Mouse (Mus musculus): ENCODE measurements around the gene Rbl2. TPM values are rescaled to one million over a fixed set of nuclear protein-coding genes. Genes with fewer than 3 reads are reported as not detected.

Gene Rbl2
- polyA plus RNA-seq, 1 experiment, result 21.5 TPM

GRCm38 (mm10) chr8:91070275-91070859 lies 510 bp downstream of the Rbl2 start:
- H3K4me1 ChIP-seq (ENCODE audit: control insufficient read depth, insufficient read depth, insufficient read length), result peaks cover 8% of the 10 kb centered on the region
- peak overlapping the region; percentile 94 for H3K4me3 ChIP-seq (ENCODE audit: extremely low read depth, insufficient read depth, insufficient read length)
- WGBS, result under 1% methylated on average over 34 of the region's 34 CpGs
- peak; percentile 76 to 81 for DNase-seq (ENCODE audit: low read depth in 1 of 2, low spot score in 2 of 2)
- H3K27me3 ChIP-seq (ENCODE audit: control insufficient read depth, insufficient read depth, low read length), result no peaks in the 10 kb centered on the region
- peak overlapping the region; percentile 93 for H3K27ac ChIP-seq (ENCODE audit: insufficient read depth, low read length)
- peaks cover 4% of the 10 kb centered on the region; the same call in 1 of the 2 replicates for H3K36me3 ChIP-seq (ENCODE audit: control insufficient read depth, insufficient read depth, low read length)
- TF ChIP-seq CTCF (IDR thresholded peaks at IDR 0.05; ENCODE audit: extremely low read depth, insufficient read depth, insufficient read length, insufficient replicate concordance) (no peak), POLR2A (IDR thresholded peaks at IDR 0.05; ENCODE audit: low read depth, low read length) (peak; percentile 57)

- no peaks in the 10 kb centered on the region for H3K27me3 ChIP-seq (ENCODE audit: control insufficient read depth, insufficient read depth, low read length)
- 66% methylated on average over 12 of the region's 12 CpGs for WGBS
- peaks cover 15% of the 10 kb centered on the region for H3K36me3 ChIP-seq (ENCODE audit: control insufficient read depth, insufficient read depth, low read length)
- H3K4me3 ChIP-seq (ENCODE audit: extremely low read depth, insufficient read depth, insufficient read length), result no peak overlapping the region
- TF ChIP-seq POLR2A (IDR thresholded peaks at IDR 0.05; ENCODE audit: low read depth, low read length) (no peak), CTCF (IDR thresholded peaks at IDR 0.05; ENCODE audit: extremely low read depth, insufficient read depth, insufficient read length, insufficient replicate concordance) (no peak)
- no peak for DNase-seq (ENCODE audit: low read depth in 1 of 2, low spot score in 2 of 2)
- H3K4me1 ChIP-seq (ENCODE audit: control insufficient read depth, insufficient read depth, insufficient read length), result peaks cover 8% of the 10 kb centered on the region; the same call in 1 of the 2 replicates
- H3K27ac ChIP-seq (ENCODE audit: insufficient read depth, low read length), result no peak overlapping the region
Observed at GRCm38 (mm10) chr8:91077077-91077867, 7.4 kb downstream of the Rbl2 start.

- 94% methylated on average over 2 of the region's 2 CpGs for WGBS
- Histone ChIP-seq H3K4me1 (ENCODE audit: control insufficient read depth, insufficient read depth, insufficient read length) (peaks cover 11% of the 10 kb centered on the region; the same call in 1 of the 2 replicates), H3K27me3 (ENCODE audit: control insufficient read depth, insufficient read depth, low read length) (no peaks in the 10 kb centered on the region), H3K4me3 (ENCODE audit: extremely low read depth, insufficient read depth, insufficient read length) (no peak overlapping the region), H3K27ac (ENCODE audit: insufficient read depth, low read length) (no peak overlapping the region), H3K36me3 (ENCODE audit: control insufficient read depth, insufficient read depth, low read length) (peaks cover 15% of the 10 kb centered on the region)
- no peak for TF ChIP-seq POLR2A (IDR thresholded peaks at IDR 0.05; ENCODE audit: low read depth, low read length)
- no peak for TF ChIP-seq CTCF (IDR thresholded peaks at IDR 0.05; ENCODE audit: extremely low read depth, insufficient read depth, insufficient read length, insufficient replicate concordance)
- DNase-seq (ENCODE audit: low read depth in 1 of 2, low spot score in 2 of 2), result no peak
Observed at GRCm38 (mm10) chr8:91079678-91080077, 9.8 kb downstream of the Rbl2 start.

GRCm38 (mm10) chr8:91081911-91082310 lies 12.1 kb downstream of the Rbl2 start:
- H3K4me1 ChIP-seq (ENCODE audit: control insufficient read depth, insufficient read depth, insufficient read length), result peaks cover 11% of the 10 kb centered on the region; the same call in 1 of the 2 replicates
- no peaks in the 10 kb centered on the region for H3K27me3 ChIP-seq (ENCODE audit: control insufficient read depth, insufficient read depth, low read length)
- TF ChIP-seq CTCF (IDR thresholded peaks at IDR 0.05; ENCODE audit: extremely low read depth, insufficient read depth, insufficient read length, insufficient replicate concordance) (no peak), POLR2A (IDR thresholded peaks at IDR 0.05; ENCODE audit: low read depth, low read length) (no peak)
- DNase-seq (ENCODE audit: low read depth in 1 of 2, low spot score in 2 of 2), result peak in 1 of 2 experiments; percentile 18
- H3K36me3 ChIP-seq (ENCODE audit: control insufficient read depth, insufficient read depth, low read length), result peaks cover 22% of the 10 kb centered on the region
- H3K4me3 ChIP-seq (ENCODE audit: extremely low read depth, insufficient read depth, insufficient read length), result no peak overlapping the region
- peak overlapping the region; percentile 71 for H3K27ac ChIP-seq (ENCODE audit: insufficient read depth, low read length)
- WGBS, result 8% methylated on average over 7 of the region's 7 CpGs

GRCm38 (mm10) chr8:91082428-91082827 lies 12.6 kb downstream of the Rbl2 start:
- Histone ChIP-seq H3K4me3 (ENCODE audit: extremely low read depth, insufficient read depth, insufficient read length) (no peak overlapping the region), H3K4me1 (ENCODE audit: control insufficient read depth, insufficient read depth, insufficient read length) (peaks cover 11% of the 10 kb centered on the region; the same call in 1 of the 2 replicates), H3K27ac (ENCODE audit: insufficient read depth, low read length) (peak overlapping the region; percentile 26; the same call in 1 of the 2 replicates), H3K27me3 (ENCODE audit: control insufficient read depth, insufficient read depth, low read length) (no peaks in the 10 kb centered on the region), H3K36me3 (ENCODE audit: control insufficient read depth, insufficient read depth, low read length) (peaks cover 24% of the 10 kb centered on the region)
- no peak for DNase-seq (ENCODE audit: low read depth in 1 of 2, low spot score in 2 of 2)
- 37% methylated on average over 12 of the region's 12 CpGs for WGBS
- no peak for TF ChIP-seq POLR2A (IDR thresholded peaks at IDR 0.05; ENCODE audit: low read depth, low read length)
- TF ChIP-seq CTCF (IDR thresholded peaks at IDR 0.05; ENCODE audit: extremely low read depth, insufficient read depth, insufficient read length, insufficient replicate concordance), result no peak

- DNase-seq (ENCODE audit: low read depth in 1 of 2, low spot score in 2 of 2), result no peak
- H3K27me3 ChIP-seq (ENCODE audit: control insufficient read depth, insufficient read depth, low read length), result no peaks in the 10 kb centered on the region
- WGBS, result 91% methylated on average over 7 of the region's 7 CpGs
- no peak overlapping the region for H3K4me3 ChIP-seq (ENCODE audit: extremely low read depth, insufficient read depth, insufficient read length)
- no peak overlapping the region for H3K27ac ChIP-seq (ENCODE audit: insufficient read depth, low read length)
- no peak for TF ChIP-seq CTCF (IDR thresholded peaks at IDR 0.05; ENCODE audit: extremely low read depth, insufficient read depth, insufficient read length, insufficient replicate concordance)
- TF ChIP-seq POLR2A (IDR thresholded peaks at IDR 0.05; ENCODE audit: low read depth, low read length), result no peak
- H3K4me1 ChIP-seq (ENCODE audit: control insufficient read depth, insufficient read depth, insufficient read length), result no peaks in the 10 kb centered on the region
- H3K36me3 ChIP-seq (ENCODE audit: control insufficient read depth, insufficient read depth, low read length), result peaks cover 43% of the 10 kb centered on the region
Observed at GRCm38 (mm10) chr8:91088452-91088851, 18.6 kb downstream of the Rbl2 start.
